Mouse (Mus musculus): ENCODE data around the gene Fbn1. TPM values are rescaled to one million over a fixed set of nuclear protein-coding genes. Genes with fewer than 3 reads are reported as not detected.

Fbn1 gene
- polyA plus RNA-seq, 1 experiment, result 21.4 TPM

DNA sequence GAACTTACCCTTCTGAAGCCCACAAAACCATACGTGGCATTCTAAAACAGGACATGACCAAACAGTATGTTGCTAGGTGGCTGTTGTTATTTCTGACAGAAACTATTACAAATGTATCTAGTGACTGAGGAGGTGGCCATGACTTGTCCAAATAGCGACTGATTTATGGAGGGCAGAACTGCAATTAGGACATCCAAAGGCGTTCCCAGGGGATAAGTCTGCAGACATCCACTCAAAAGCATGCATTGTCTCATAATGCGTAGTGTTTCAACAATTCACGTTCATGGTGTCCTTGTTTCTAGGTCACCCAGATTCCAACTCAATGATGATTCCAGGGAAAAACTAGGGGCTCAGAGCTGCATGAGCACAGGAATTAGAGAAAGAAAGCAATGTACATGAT lies 53.0 kb downstream of the Fbn1 start:
- Histone ChIP-seq H3K4me1 (ENCODE audit: control insufficient read depth, insufficient read depth, insufficient read length, low read length) (no peaks in the 10 kb centered on the region), H3K27ac (replicated peaks; ENCODE audit: low read depth, low read length) (no peak overlapping the region), H3K4me3 (ENCODE audit: insufficient read depth, low read depth, low read length) (no peak overlapping the region)

DNA sequence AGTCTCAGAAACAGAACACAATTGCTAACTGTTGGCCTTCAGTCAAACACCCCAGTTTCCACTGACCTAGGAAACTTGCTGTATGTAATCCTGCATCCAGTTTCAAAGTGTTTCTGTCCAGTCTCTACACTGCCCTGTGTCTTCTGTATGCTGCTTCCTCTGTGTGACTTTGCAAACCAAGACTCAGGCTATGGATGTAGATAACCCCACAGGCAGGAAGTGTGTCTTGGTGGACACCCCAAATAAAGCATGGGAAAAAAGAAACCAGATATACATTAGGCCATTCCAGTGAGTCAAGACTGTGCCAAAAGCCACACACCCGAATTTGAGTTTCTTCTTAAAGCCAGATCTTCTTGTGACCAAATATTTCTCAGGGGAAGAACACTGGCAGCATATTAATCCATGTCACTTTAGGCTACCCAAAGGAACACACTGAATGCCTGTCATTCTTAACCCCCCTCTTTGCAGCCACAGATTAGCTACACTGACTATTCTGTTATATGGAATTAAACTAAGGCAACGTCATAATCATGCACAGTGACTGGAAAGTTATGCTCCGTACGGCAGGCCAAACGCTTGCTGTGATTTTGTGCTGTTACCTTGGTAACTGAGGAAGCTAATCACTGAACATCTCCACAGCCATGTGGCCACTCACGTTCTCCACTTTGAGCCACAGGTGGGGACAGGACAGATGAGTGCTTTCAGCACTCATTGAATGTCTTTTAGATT lies 55.3 kb downstream of the Fbn1 start:
- Histone ChIP-seq H3K4me1 (ENCODE audit: control insufficient read depth, insufficient read depth, insufficient read length, low read length) (no peaks in the 10 kb centered on the region), H3K4me3 (ENCODE audit: insufficient read depth, low read depth, low read length) (no peak overlapping the region), H3K27ac (replicated peaks; ENCODE audit: low read depth, low read length) (no peak overlapping the region)

DNA sequence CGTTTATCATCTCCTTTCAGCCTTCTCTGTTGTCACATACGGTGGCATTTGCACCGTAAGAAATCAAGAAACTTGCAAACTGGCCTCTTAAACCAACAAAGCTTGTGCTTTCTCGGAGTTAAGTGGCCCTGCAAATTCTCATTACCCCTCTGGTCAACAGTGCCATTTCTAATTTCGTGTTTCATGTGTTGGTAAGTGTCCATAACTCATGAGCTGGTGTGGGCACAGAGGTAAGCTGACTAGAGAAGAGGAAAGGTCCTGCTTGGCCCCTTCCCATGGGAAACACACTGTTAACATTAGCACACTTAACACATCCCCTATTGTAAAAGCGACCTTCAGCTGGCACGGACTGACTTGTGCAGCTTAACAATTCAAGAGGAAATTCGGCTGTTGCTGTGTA lies 58.4 kb downstream of the Fbn1 start:
- peak overlapping the region; percentile 54 for H3K27ac ChIP-seq (replicated peaks; ENCODE audit: low read depth, low read length)
- no peak overlapping the region for H3K4me3 ChIP-seq (ENCODE audit: insufficient read depth, low read depth, low read length)
- no peaks in the 10 kb centered on the region for H3K4me1 ChIP-seq (ENCODE audit: control insufficient read depth, insufficient read depth, insufficient read length, low read length)

DNA sequence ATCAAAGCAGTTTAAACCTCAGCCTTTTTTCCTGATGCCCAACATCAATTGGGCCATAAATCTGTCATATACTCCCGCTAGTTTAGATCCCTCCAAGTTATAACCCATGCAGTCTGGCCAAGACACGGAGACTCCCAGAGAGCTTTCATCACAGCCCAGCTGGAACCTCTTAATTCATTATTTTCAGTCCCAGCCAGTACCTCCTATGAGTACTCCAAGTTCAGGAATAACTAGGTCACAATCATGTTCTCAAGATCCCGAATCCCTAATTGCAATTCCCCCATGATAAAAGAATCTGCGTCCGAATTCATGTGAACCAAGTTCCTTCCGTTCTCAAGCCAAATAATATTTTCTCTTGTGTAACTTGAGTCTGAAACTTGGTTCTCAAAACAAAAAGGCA lies 58.9 kb downstream of the Fbn1 start:
- no peaks in the 10 kb centered on the region for H3K4me1 ChIP-seq (ENCODE audit: control insufficient read depth, insufficient read depth, insufficient read length, low read length)
- H3K27ac ChIP-seq (replicated peaks; ENCODE audit: low read depth, low read length), result no peak overlapping the region; the same call in 1 of the 2 replicates
- H3K4me3 ChIP-seq (ENCODE audit: insufficient read depth, low read depth, low read length), result no peak overlapping the region

DNA sequence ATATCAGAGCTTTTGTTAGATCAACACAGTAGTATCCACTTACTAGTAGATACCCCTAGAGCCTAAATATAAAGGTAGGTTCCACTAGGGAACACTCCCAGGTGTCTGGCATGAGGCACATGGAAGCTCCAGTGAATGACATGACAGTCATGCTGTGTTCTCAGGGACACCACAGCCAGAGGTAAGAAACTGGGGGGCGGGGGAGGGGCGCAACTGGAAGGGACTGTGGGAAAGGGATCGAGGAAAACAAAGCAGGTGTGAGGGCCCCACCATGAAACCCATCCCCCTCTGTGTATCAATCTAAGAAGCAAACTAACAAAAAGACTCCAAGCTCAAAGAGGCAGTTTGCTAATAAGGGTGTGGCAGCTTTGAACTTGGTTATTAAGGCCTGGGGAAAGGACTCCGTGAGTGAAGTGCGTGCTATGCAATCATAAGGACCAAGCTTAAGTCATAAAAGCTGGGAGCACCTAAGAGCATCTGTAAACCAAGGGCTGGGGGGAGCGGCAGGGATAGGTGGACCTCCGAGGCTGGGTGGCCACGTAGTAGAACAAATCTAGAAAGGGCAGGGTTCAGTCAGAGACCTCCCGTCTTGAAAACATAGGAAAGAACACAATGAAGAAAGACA lies 60.4 kb downstream of the Fbn1 start:
- H3K27ac ChIP-seq (replicated peaks; ENCODE audit: low read depth, low read length), result no peak overlapping the region
- H3K4me1 ChIP-seq (ENCODE audit: control insufficient read depth, insufficient read depth, insufficient read length, low read length), result no peaks in the 10 kb centered on the region
- no peak overlapping the region for H3K4me3 ChIP-seq (ENCODE audit: insufficient read depth, low read depth, low read length)

DNA sequence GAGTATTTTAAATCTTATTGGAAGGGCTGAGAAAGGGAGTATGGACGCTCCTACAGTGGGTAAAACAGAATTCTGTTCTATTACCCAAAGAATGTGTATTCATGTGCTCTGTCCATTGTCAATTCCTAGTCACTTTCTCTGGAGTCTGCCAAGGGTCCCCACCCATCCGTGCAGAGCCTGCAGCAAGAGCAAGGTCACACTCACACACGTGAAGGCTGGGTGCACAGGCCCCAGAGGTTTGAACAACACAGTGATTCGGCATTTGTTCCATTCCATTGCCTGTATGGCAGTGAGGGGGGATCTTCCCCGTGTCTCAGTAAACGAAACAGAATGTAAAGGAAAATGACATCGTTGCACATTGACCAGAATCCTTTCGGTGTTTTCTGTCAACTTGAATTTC lies 69.4 kb downstream of the Fbn1 start:
- Histone ChIP-seq H3K4me1 (ENCODE audit: control insufficient read depth, insufficient read depth, insufficient read length, low read length) (no peaks in the 10 kb centered on the region), H3K27ac (replicated peaks; ENCODE audit: low read depth, low read length) (no peak overlapping the region), H3K4me3 (ENCODE audit: insufficient read depth, low read depth, low read length) (no peak overlapping the region)

DNA sequence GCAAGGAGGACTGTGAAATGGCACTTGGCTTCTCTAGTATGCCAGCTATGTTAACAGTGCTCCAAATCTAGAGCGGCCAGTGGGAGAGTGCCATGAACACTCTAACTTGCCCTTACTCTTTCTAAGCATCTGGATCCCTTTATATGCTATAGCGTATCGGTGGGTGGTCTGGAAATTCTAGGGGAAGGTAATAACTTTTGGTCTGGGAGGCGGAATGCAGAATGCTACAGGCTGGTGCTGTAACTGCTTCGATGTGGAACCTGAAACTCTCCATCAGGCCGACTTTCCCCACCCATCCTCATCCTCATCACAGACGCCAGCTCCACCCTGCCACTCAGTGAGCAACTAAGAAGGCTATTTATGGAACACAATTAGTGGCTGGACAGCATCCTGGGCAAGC lies 71.6 kb downstream of the Fbn1 start:
- no peak overlapping the region for H3K4me3 ChIP-seq (ENCODE audit: insufficient read depth, low read depth, low read length)
- no peak overlapping the region for H3K27ac ChIP-seq (replicated peaks; ENCODE audit: low read depth, low read length)
- no peaks in the 10 kb centered on the region for H3K4me1 ChIP-seq (ENCODE audit: control insufficient read depth, insufficient read depth, insufficient read length, low read length)

DNA sequence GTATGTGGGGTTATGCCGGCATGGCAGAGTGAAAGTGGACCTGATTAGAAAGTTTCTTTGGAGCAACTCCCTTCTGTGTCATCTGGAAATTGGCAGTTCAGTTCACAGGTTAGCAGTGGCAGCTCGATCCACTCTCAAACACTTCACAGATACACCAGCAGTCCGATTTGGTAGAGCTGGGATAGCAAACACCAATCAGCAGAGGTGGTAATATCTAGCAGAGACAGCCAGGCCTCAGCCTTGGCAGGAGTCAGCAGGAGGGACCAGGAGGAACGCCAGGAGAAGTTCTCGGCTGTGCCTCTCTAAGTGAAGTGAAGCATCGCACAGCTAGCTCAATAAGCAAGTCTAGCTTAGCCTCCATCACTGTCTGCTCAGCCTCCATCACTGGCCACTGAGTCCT lies 74.3 kb downstream of the Fbn1 start:
- H3K27ac ChIP-seq (replicated peaks; ENCODE audit: low read depth, low read length), result no peak overlapping the region
- H3K4me3 ChIP-seq (ENCODE audit: insufficient read depth, low read depth, low read length), result no peak overlapping the region

DNA sequence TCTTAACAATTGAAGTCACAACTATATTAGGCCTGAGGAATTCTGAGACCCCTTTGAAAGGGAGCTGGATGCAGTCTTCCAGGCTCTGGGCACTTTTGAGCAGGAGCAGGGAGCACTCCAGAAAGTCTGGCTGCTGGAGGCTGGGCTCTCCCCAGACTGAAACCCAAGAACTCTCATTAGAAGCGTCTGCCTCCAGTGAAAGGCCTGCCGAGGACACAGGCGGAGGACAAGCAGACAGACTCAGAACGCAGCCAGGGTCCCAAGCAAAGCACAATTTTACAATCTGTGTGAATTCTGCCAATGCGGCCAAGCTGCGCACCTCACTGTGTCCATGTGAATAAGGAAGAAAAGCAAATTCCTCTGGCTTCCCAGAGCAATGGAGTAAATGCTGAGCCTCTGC lies 76.3 kb downstream of the Fbn1 start:
- Histone ChIP-seq H3K4me1 (ENCODE audit: control insufficient read depth, insufficient read depth, insufficient read length, low read length) (peaks cover 6% of the 10 kb centered on the region; the same call in 1 of the 2 replicates), H3K27ac (replicated peaks; ENCODE audit: low read depth, low read length) (no peak overlapping the region), H3K4me3 (ENCODE audit: insufficient read depth, low read depth, low read length) (no peak overlapping the region)

More for the DNA sequence above, 74.3 kb downstream of the Fbn1 start:
- H3K4me1 ChIP-seq (ENCODE audit: control insufficient read depth, insufficient read depth, insufficient read length, low read length), result peaks cover 6% of the 10 kb centered on the region; the same call in 1 of the 2 replicates

DNA sequence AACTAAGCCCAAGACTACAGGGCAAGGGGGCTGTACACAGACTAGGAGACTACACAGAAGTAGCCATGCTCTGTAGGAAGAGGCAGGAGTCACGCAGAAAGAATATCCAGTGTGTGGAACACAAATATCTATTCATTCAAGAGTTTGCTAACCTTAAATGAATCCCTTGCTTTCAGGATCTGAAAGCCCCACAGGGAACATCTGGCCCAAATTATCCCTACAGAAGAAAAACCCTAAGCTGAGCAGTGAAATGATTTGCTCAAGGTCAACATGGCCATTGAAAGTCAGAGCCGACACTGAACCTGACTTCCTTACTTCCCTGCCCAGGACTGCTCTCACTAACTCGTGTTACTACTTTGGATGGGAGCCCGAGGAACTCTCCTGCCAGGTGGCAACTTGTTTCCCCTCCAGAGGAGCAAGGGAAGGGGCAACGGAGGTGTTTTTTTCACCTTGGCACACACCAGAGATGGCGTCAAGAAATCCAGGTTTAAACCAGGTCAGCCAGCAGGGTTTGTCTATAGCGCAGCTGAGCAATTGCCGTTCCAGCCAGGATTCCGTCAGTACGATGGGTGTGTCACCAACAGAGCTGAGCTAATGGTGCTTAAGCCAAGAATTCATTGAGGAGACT lies 78.9 kb downstream of the Fbn1 start:
- Histone ChIP-seq H3K4me1 (ENCODE audit: control insufficient read depth, insufficient read depth, insufficient read length, low read length) (peaks cover 6% of the 10 kb centered on the region; the same call in 1 of the 2 replicates), H3K4me3 (ENCODE audit: insufficient read depth, low read depth, low read length) (no peak overlapping the region), H3K27ac (replicated peaks; ENCODE audit: low read depth, low read length) (no peak overlapping the region)

DNA sequence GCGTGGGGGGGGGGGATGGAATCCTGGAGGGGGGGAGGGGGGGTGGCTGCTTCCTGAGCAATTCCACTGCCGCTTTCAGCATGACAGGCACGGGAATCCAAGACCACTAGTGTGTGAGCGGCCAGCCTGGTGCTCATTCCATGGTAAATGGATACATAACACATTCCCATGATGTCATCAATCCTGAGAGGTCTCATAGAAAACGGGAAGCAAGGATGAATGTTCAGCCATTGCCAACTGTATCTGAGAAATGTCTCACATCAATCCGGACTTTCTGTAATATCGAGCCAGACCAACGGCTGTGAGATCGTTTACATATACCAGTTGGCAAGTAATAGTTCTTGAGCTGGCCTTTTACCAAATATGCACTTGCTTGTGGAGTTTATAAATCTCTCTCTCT lies 87.2 kb downstream of the Fbn1 start:
- no peaks in the 10 kb centered on the region for H3K4me1 ChIP-seq (ENCODE audit: control insufficient read depth, insufficient read depth, insufficient read length, low read length)
- no peak overlapping the region for H3K27ac ChIP-seq (replicated peaks; ENCODE audit: low read depth, low read length)
- H3K4me3 ChIP-seq (ENCODE audit: insufficient read depth, low read depth, low read length), result no peak overlapping the region

DNA sequence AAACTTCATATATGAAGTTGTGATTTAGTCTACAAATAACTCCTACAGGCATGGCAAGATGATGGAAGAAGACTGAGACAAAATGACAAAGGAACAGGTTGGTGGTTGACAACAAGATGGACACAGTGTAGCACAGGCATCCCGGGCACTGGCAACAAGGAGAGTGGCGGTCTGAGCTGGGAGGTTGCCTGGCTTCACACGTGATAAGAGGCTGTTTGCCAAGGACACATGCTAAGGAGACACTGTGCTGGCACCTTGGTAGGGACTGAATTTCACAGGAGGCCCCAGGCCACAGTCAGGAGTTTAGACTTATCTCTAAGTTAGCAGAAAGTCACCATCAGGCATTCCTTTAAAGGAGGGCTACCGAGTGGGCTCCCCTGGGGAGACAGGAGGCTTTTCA lies 88.1 kb downstream of the Fbn1 start:
- Histone ChIP-seq H3K4me3 (ENCODE audit: insufficient read depth, low read depth, low read length) (no peak overlapping the region), H3K4me1 (ENCODE audit: control insufficient read depth, insufficient read depth, insufficient read length, low read length) (no peaks in the 10 kb centered on the region), H3K27ac (replicated peaks; ENCODE audit: low read depth, low read length) (no peak overlapping the region)

DNA sequence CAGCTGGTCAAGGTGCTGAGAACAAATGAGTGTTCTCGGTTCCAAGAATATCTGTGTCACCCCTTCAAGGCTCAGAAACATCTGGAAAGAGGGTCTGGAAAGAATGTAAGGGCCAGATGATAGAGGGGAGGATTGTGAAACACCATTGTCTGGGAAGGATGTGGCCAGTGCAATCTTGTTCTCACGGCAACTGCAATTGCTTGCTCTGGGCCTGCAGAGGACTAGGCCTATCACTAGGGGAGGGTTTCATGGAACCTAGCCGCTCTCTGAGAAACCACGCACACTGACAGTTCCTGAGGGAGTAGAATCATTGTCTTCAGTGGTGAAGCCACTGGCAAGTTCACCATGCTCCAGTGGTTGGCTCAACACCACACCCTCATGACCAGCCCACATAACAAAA lies 89.2 kb downstream of the Fbn1 start:
- H3K4me1 ChIP-seq (ENCODE audit: control insufficient read depth, insufficient read depth, insufficient read length, low read length), result no peaks in the 10 kb centered on the region
- no peak overlapping the region for H3K4me3 ChIP-seq (ENCODE audit: insufficient read depth, low read depth, low read length)
- no peak overlapping the region for H3K27ac ChIP-seq (replicated peaks; ENCODE audit: low read depth, low read length)

DNA sequence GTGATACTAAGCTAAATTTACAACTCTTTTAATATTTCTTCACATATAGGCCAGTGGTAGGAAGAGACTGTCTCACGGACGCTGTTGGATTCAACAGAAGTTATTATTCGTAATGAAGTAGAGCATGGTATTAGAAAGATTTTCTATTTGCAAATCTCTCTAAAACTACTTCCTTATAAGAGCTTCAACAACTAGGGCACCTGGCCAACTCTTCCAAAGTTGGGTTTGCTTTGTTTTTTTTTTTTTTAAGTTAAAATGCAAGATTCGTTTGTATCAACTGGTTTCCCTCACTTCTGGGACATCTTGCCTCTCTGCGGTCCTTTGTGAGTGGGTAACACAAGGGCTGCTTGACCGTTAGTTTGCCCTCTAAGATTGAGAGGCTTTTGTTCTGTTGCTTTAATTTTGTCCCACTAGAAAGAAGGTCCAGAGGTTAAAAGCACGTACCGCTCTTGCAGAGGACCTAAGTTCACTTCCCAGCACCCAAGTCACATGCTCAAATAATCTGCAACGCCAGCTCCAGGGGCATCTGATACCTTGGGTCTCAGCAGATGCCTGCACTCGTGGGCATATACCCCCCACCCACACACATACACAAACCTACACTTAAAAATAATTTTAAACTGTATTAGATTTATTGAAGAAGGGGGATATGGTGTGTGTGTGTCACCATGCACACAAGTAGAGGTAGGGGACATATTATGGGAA lies 91.1 kb downstream of the Fbn1 start:
- no peak overlapping the region for H3K4me3 ChIP-seq (ENCODE audit: insufficient read depth, low read depth, low read length)
- no peak overlapping the region for H3K27ac ChIP-seq (replicated peaks; ENCODE audit: low read depth, low read length)
- no peaks in the 10 kb centered on the region for H3K4me1 ChIP-seq (ENCODE audit: control insufficient read depth, insufficient read depth, insufficient read length, low read length)

DNA sequence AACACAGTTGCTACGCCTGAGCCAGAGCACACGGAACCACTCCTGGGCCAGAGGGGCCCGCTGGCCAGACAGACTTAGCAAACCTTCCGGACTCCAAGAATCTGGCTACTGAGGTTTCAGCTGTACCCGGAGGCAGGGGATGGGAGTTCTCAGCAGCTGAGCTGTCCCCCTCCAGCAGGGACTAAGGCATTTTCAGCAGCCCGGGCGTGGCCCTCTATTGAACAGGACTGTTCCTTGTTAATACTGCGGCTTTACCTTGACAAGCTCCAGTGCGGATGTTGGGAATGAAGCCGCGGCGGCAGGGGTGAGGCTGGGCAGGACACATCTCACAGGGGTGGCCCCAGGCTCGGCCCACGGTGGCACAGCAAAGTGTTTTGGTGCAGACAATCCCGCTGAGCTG lies 95.4 kb downstream of the Fbn1 start:
- Histone ChIP-seq H3K27ac (replicated peaks; ENCODE audit: low read depth, low read length) (no peak overlapping the region), H3K4me1 (ENCODE audit: control insufficient read depth, insufficient read depth, insufficient read length, low read length) (no peaks in the 10 kb centered on the region), H3K4me3 (ENCODE audit: insufficient read depth, low read depth, low read length) (no peak overlapping the region)

Data from brown adipose tissue, adult 24 weeks (tissue).